Mouse (Mus musculus) CH12.LX (cell line): ENCODE results near the gene Col4a2. TPM values are rescaled to one million over a fixed set of nuclear protein-coding genes. Genes with fewer than 3 reads are reported as not detected.
A peak's percentile ranks its signal among the peaks of the same experiment; 100 is the strongest.

ENCODE experiments used
- DNase-seq: peaks from one replicate; pipeline ENCODE4 v3.0.0-alpha.2; 2013; ENCODE audit errors: extremely low read depth
- H3K27ac ChIP-seq: 2 replicates; pipeline ENCODE4 v1.5.1; 2012; ENCODE audit warnings: low read depth, mild to moderate bottlenecking, control low read depth, moderate library complexity; ENCODE audit not compliant: insufficient read depth
- H3K27me3 ChIP-seq: replicated peaks from 2 replicates; pipeline ENCODE3; 2012; ENCODE audit warnings: inconsistent platforms
- H3K36me3 ChIP-seq, 2 experiments: replicated peaks in 1 of 2; 2 replicates each; pipeline versions ENCODE3 to v1.6.1; 2012; ENCODE audit warnings: inconsistent platforms in 1 of 2, low read length in 1 of 2, mild to moderate bottlenecking in 1 of 2, mixed read lengths in 1 of 2, moderate library complexity in 1 of 2; ENCODE audit not compliant: control insufficient read depth in 1 of 2, insufficient read depth in 1 of 2
- H3K4me1 ChIP-seq, 2 experiments: 2 replicates each; pipeline ENCODE4 v1.6.1; 2012; ENCODE audit warnings: inconsistent platforms in 1 of 2, moderate library complexity in 1 of 2; ENCODE audit not compliant: insufficient read depth in 2 of 2, control insufficient read depth in 1 of 2
- H3K4me2 ChIP-seq: 2 replicates; pipeline ENCODE4 v1.6.1; 2012; ENCODE audit warnings: low read depth, mild to moderate bottlenecking, control low read depth; ENCODE audit not compliant: poor library complexity, insufficient read depth, severe bottlenecking
- H3K4me3 ChIP-seq, 3 experiments: fragments of 150-350 bp in 1 of 3; sonication (generic) in 1 of 3; replicated peaks in 1 of 3; 2 replicates each; pipeline versions ENCODE3 to v1.5.1; 2011 to 2012; ENCODE audit warnings: low read depth in 2 of 3, low read length in 2 of 3, mild to moderate bottlenecking in 2 of 3, moderate library complexity in 2 of 3, control low read depth in 1 of 3, improper control_type of control experiment in 1 of 3, inconsistent platforms in 1 of 3, mixed read lengths in 1 of 3; ENCODE audit not compliant: poor library complexity in 1 of 3
- H3K79me2 ChIP-seq: replicated peaks from 2 replicates; pipeline ENCODE4 v1.6.1; 2012; ENCODE audit warnings: mild to moderate bottlenecking, moderate library complexity; ENCODE audit not compliant: control insufficient read depth, poor library complexity, insufficient read depth, severe bottlenecking; ENCODE audit errors: extremely low read depth
- H3K9ac ChIP-seq: 2 replicates; pipeline ENCODE4 v1.6.1; 2012; ENCODE audit warnings: low read depth, mild to moderate bottlenecking, control low read depth, moderate library complexity; ENCODE audit not compliant: insufficient read depth
- H3K9me3 ChIP-seq: replicated peaks from 2 replicates; pipeline ENCODE3; 2012; ENCODE audit warnings: low read length, inconsistent platforms, mixed read lengths
- BHLHE40 ChIP-seq: IDR thresholded peaks from 2 replicates; pipeline ENCODE4 v1.6.1; 2011; ENCODE audit warnings: mild to moderate bottlenecking, low read depth, low read length, improper control_type of control experiment
- CHD1 ChIP-seq: IDR thresholded peaks from 2 replicates; pipeline ENCODE4 v1.6.1; 2012; ENCODE audit warnings: low read depth, low read length, improper control_type of control experiment, inconsistent platforms
- CTCF ChIP-seq, 2 experiments: IDR thresholded peaks in 1 of 2; conservative IDR thresholded peaks in 1 of 2; 2 replicates each; pipeline ENCODE4 v1.5.1; 2011 to 2012; ENCODE audit warnings: low read depth in 2 of 2, low read length in 2 of 2, improper control_type of control experiment in 1 of 2, inconsistent platforms in 1 of 2, mild to moderate bottlenecking in 1 of 2, moderate library complexity in 1 of 2
- E2F4 ChIP-seq: IDR thresholded peaks from 2 replicates; pipeline ENCODE4 v1.6.1; 2011; ENCODE audit warnings: low read depth, low read length, improper control_type of control experiment; ENCODE audit not compliant: insufficient replicate concordance
- ELF1 ChIP-seq: IDR thresholded peaks from 2 replicates; pipeline ENCODE4 v1.6.1; 2014; ENCODE audit warnings: low read depth, mild to moderate bottlenecking, inconsistent platforms, low read length, improper control_type of control experiment
- ETS1 ChIP-seq: conservative IDR thresholded peaks from 2 replicates; pipeline ENCODE4 v1.6.1; 2012; ENCODE audit warnings: low read depth, mild to moderate bottlenecking, inconsistent platforms, low read length, improper control_type of control experiment, moderate library complexity
- JUND ChIP-seq: conservative IDR thresholded peaks from 2 replicates; pipeline ENCODE4 v1.6.1; 2011; ENCODE audit warnings: low read depth, low read length, improper control_type of control experiment
- MAFK ChIP-seq: IDR thresholded peaks from 2 replicates; pipeline ENCODE4 v1.6.1; 2011; ENCODE audit warnings: low read length, improper control_type of control experiment; ENCODE audit not compliant: insufficient replicate concordance
- MXI1 ChIP-seq: IDR thresholded peaks from 2 replicates; pipeline ENCODE4 v1.6.1; 2011; ENCODE audit warnings: mild to moderate bottlenecking, low read depth, low read length, improper control_type of control experiment
- MYC ChIP-seq: IDR thresholded peaks from 2 replicates; pipeline ENCODE4 v1.6.1; 2011; ENCODE audit warnings: low read depth, mild to moderate bottlenecking, improper control_type of control experiment, low read length
- NRF1 ChIP-seq: IDR thresholded peaks from 2 replicates; pipeline ENCODE4 v1.6.1; 2014; ENCODE audit warnings: low read depth, mild to moderate bottlenecking, inconsistent platforms, low read length, improper control_type of control experiment, moderate library complexity
- PAX5 ChIP-seq: IDR thresholded peaks from 2 replicates; pipeline ENCODE4 v1.6.1; 2012; ENCODE audit warnings: low read length, inconsistent platforms, mixed read lengths
- POLR2A ChIP-seq: IDR thresholded peaks from 2 replicates; pipeline ENCODE4 v1.6.1; 2011; ENCODE audit warnings: low read depth, mild to moderate bottlenecking, improper control_type of control experiment, low read length
- POLR2AphosphoS2 ChIP-seq: IDR thresholded peaks from 2 replicates; pipeline ENCODE4 v1.6.1; 2011; ENCODE audit warnings: low read depth, low read length, improper control_type of control experiment
- RAD21 ChIP-seq: IDR thresholded peaks from 2 replicates; pipeline ENCODE4 v1.6.1; 2011; ENCODE audit warnings: low read depth, mild to moderate bottlenecking, low read length, improper control_type of control experiment, moderate library complexity
- SMC3 ChIP-seq: IDR thresholded peaks from 2 replicates; pipeline ENCODE4 v1.6.1; 2011; ENCODE audit warnings: low read depth, low read length, improper control_type of control experiment
- TBP ChIP-seq: conservative IDR thresholded peaks from 2 replicates; pipeline ENCODE4 v1.6.1; 2011; ENCODE audit warnings: low read depth, low read length, improper control_type of control experiment
- TCF12 ChIP-seq: IDR thresholded peaks from 2 replicates; pipeline ENCODE4 v1.6.1; 2014; ENCODE audit warnings: low read depth, mild to moderate bottlenecking, inconsistent platforms, low read length, improper control_type of control experiment
- UBTF ChIP-seq: IDR thresholded peaks from 2 replicates; pipeline ENCODE4 v1.6.1; 2012; ENCODE audit warnings: low read depth, mild to moderate bottlenecking, inconsistent platforms, low read length, improper control_type of control experiment, moderate library complexity
- USF2 ChIP-seq: conservative IDR thresholded peaks from 2 replicates; pipeline ENCODE4 v1.6.1; 2011; ENCODE audit warnings: low read depth, low read length, improper control_type of control experiment
- ZC3H11A ChIP-seq: IDR thresholded peaks from 2 replicates; pipeline ENCODE4 v1.6.1; 2012; ENCODE audit warnings: low read depth, mild to moderate bottlenecking, inconsistent platforms, low read length, improper control_type of control experiment
- dilution Hi-C: fragments of 300-500 bp; cut with MboI; formaldehyde crosslinking; loops from 2 replicates; pipeline ENCODE4 v1.14.3; 2020; ENCODE audit warnings: low sequenced_read_pairs; ENCODE audit not compliant: extremely low pct_unique_long_range_greater_than_20kb, extremely low pct_ligation_motif_present
- in situ Hi-C: fragments of 300-500 bp; cut with MboI; formaldehyde crosslinking; loops from 3 replicates; pipeline ENCODE4 v1.14.3; 2019; ENCODE audit warnings: low sequenced_read_pairs, low pct_ligation_motif_present, low pct_unique_long_range_greater_than_20kb, mixed read lengths
- polyA plus RNA-seq: library from polyadenylated mRNA; unstranded; fragments of >175 nt; gene quantifications from 2 replicates; pipeline ENCODE4 v1.2.1, GENCODE M21; 2012; ENCODE audit warnings: low read depth; ENCODE audit not compliant: insufficient read length
- total RNA-seq, 2 experiments: library from RNA; depleted of rRNA; stranded (reverse); fragments of 300-350 nt in 1 of 2; fragments of >200 nt in 1 of 2; gene quantifications; 2 replicates each; pipeline ENCODE4 v1.2.3; 2012 to 2014

Col4a2 gene
- total and polyA plus RNA-seq, 3 experiments = 0.04 to 0.07 TPM; not detected in 1

GRCm38 (mm10) chr8:11423091-11423490 is 110.5 kb downstream of the Col4a2 start:
- dilution Hi-C loops = no loop called here
- Histone ChIP-seq H3K36me3 (no peaks in the 10 kb centered on the region), H3K4me1 (peaks cover 0 to 4% of the 10 kb centered on the region in 2 experiments; a peak in 1 of 4 replicates), H3K4me2 (no peak overlapping the region), H3K79me2 (no peaks in the 10 kb centered on the region), H3K4me3 (no peak overlapping the region), H3K27ac (no peak overlapping the region), H3K27me3 (peaks cover 56% of the 10 kb centered on the region), H3K9me3 (no peaks in the 10 kb centered on the region), H3K9ac (no peak overlapping the region)
- TF ChIP-seq MXI1 (no peak), JUND (peak; percentile 38; the same call in 1 of the 2 replicates), PAX5 (no peak), CHD1 (no peak), USF2 (no peak), NRF1 (no peak), E2F4 (no peak), ETS1 (no peak), ELF1 (no peak), SMC3 (peak; percentile 46), TCF12 (no peak), TBP (no peak), RAD21 (peak; percentile 49), BHLHE40 (no peak), CTCF (conservative IDR thresholded peaks at IDR 0.05 in 1 of 2, IDR thresholded peaks at IDR 0.05 in 1 of 2; ENCODE audit: low read depth in 2 of 2, low read length in 2 of 2) (peak; percentile 27 to 64; a peak in 3 of 4 replicates), POLR2A (no peak), UBTF (no peak), MAFK (no peak), ZC3H11A (no peak), POLR2AphosphoS2 (no peak)
- in situ Hi-C loops = loop anchor here (10.0 kb wide), 1 partner anchor 272 kb away; no protein-coding TSS in a partner anchor
- DNase-seq = no peak

GRCm38 (mm10) chr8:11430688-11431087 is 118.1 kb downstream of the Col4a2 start:
- Histone ChIP-seq H3K4me3 (no peak overlapping the region), H3K27me3 (peaks cover 31% of the 10 kb centered on the region), H3K36me3 (no peaks in the 10 kb centered on the region), H3K79me2 (no peaks in the 10 kb centered on the region), H3K9me3 (peaks cover 2% of the 10 kb centered on the region), H3K4me2 (no peak overlapping the region), H3K9ac (no peak overlapping the region), H3K4me1 (no peaks in the 10 kb centered on the region), H3K27ac (no peak overlapping the region)
- peak; percentile 44 for DNase-seq
- in situ Hi-C loops = no loop called here
- TF ChIP-seq RAD21 = peak; percentile 74
- peak; percentile 73 for TF ChIP-seq SMC3
- no peak for TF ChIP-seq MYC
- peak; percentile 51 to 74; a peak in 3 of 4 replicates for TF ChIP-seq CTCF (conservative IDR thresholded peaks at IDR 0.05 in 1 of 2, IDR thresholded peaks at IDR 0.05 in 1 of 2; ENCODE audit: low read depth in 2 of 2, low read length in 2 of 2)
- dilution Hi-C loops = no loop called here
